Mouse (Mus musculus) hindbrain, embryonic 12.5 days (tissue): ENCODE results near the gene Ankar. TPM values are rescaled to one million over a fixed set of nuclear protein-coding genes. Genes with fewer than 3 reads are reported as not detected.

Experiments used
- ATAC-seq: fragments of 200-750 bp; cut with Nextera tagmentation; 2 replicates; pipeline ENCODE4 v1.8.0; 2017; ENCODE audit warnings: moderate TSS enrichment; ENCODE audit not compliant: low FRiP score
- H3K27ac ChIP-seq: fragments of 300-500 bp; sonication (generic); 2 replicates; pipeline ENCODE4 v1.5.1; 2016; ENCODE audit warnings: mild to moderate bottlenecking
- H3K27me3 ChIP-seq: fragments of 300-500 bp; sonication (generic); 2 replicates; pipeline ENCODE4 v1.6.1; 2016; ENCODE audit warnings: mild to moderate bottlenecking
- H3K36me3 ChIP-seq: fragments of 300-500 bp; sonication (generic); 2 replicates; pipeline ENCODE4 v1.6.1; 2016; ENCODE audit warnings: mild to moderate bottlenecking
- H3K4me1 ChIP-seq: fragments of 300-500 bp; sonication (generic); 2 replicates; pipeline ENCODE4 v1.6.1; 2016
- H3K4me2 ChIP-seq: fragments of 300-500 bp; sonication (generic); replicated peaks from 2 replicates; pipeline ENCODE4 v1.6.1; 2016; ENCODE audit warnings: mild to moderate bottlenecking
- H3K4me3 ChIP-seq: fragments of 300-500 bp; sonication (generic); 2 replicates; pipeline ENCODE4 v1.5.1; 2016; ENCODE audit warnings: mild to moderate bottlenecking
- H3K9ac ChIP-seq: fragments of 300-500 bp; sonication (generic); 2 replicates; pipeline ENCODE4 v1.6.1; 2016; ENCODE audit warnings: mild to moderate bottlenecking, moderate library complexity
- H3K9me3 ChIP-seq: fragments of 300-500 bp; sonication (generic); replicated peaks from 2 replicates; pipeline ENCODE4 v1.6.1; 2016; ENCODE audit warnings: mild to moderate bottlenecking
- WGBS: fragments of 180-500 bp; shearing (Covaris S2); methylation state at CpG from one replicate; pipeline ENCODE4 v1.1.7; 2016; 5-methylcytosine and 5-hydroxymethylcytosine counted together
- polyA plus RNA-seq: library from polyadenylated mRNA; unstranded; fragments of >200 nt; fragmentation: Nextera tagmentation; extraction: Ambion mirVana; gene quantifications from 2 replicates; pipeline ENCODE4 v1.2.1, GENCODE M21; 2016

Ankar gene
- polyA plus RNA-seq, 1 experiment from 2014 or later, result not detected

DNA sequence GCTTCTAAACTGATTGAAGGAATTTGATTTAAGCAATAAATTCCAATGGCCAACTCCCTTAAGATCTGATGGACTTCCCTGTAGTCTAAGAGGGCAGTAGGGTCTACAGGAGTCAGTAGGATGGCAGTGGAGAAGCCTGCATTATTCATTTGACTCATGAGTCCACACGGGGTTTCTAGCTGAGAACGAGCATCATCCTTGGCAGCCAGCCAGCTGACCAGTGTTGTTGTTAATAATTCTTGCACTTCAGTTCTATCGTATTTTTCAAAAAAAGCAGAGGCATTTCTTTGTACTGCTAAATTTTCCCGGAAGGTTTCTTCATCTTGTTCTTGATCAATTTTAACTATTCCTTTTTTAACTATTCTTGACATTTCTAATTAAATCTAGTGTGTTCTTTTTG is 1.7 kb downstream of the Ankar start:
- Histone ChIP-seq H3K4me2 (no peak overlapping the region), H3K9ac (no peak overlapping the region), H3K36me3 (no peaks in the 10 kb centered on the region), H3K27me3 (no peaks in the 10 kb centered on the region), H3K27ac (no peak overlapping the region), H3K4me3 (no peak overlapping the region), H3K9me3 (no peaks in the 10 kb centered on the region), H3K4me1 (no peaks in the 10 kb centered on the region)
- no peak for ATAC-seq
- 65% methylated on average over 4 of the region's 4 CpGs for WGBS

DNA sequence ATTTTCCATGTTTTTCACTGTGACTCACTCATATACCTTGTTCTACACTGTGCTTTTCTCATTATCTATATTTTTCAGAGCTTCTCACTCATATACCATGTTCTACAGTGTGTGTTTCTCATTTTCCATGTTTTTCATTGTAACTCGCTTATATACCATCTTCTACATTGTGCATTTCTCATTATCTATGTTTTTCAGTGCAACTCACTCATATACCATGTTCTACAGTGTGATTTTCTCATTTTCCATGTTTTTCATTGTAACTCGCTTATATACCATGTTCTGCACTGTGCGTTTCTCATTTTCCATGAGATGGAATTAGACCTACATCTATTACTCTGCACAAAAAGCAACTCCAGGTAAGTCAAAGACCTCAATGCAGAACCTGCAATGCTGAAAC is 4.1 kb downstream of the Ankar start:
- Histone ChIP-seq H3K27me3 (no peaks in the 10 kb centered on the region), H3K4me3 (no peak overlapping the region), H3K4me1 (no peaks in the 10 kb centered on the region), H3K4me2 (no peak overlapping the region), H3K36me3 (no peaks in the 10 kb centered on the region), H3K9me3 (no peaks in the 10 kb centered on the region), H3K27ac (no peak overlapping the region), H3K9ac (no peak overlapping the region)
- WGBS, result 53% methylated on average over 3 of the region's 3 CpGs
- no peak for ATAC-seq

DNA sequence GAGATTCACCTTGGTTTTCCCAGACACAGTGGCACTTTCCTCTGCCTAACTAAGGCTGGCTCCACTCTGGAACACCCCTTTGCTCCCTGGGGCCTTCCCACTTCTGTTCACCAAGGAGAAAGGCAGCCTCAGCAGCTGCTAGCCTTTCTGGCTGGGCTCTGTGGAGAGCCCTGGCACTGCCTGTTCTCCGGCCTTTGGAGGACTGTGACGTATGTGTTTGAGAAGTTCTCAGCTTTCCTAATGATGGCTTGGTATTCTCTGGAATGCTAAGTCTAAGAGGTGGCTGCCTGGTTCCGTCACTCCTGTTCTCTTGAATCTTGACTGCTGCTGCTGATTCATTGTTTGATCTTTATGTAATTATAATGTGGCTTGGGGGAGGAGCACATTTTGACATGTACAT is 27.3 kb downstream of the Ankar start:
- no peaks in the 10 kb centered on the region for H3K9me3 ChIP-seq
- no peaks in the 10 kb centered on the region for H3K27me3 ChIP-seq
- H3K9ac ChIP-seq, result no peak overlapping the region
- no peak overlapping the region for H3K4me2 ChIP-seq
- H3K27ac ChIP-seq, result no peak overlapping the region
- no peak overlapping the region for H3K4me3 ChIP-seq
- no peaks in the 10 kb centered on the region for H3K36me3 ChIP-seq
- no peak for ATAC-seq
- WGBS, result 41% methylated on average over 3 of the region's 3 CpGs
- no peaks in the 10 kb centered on the region for H3K4me1 ChIP-seq

DNA sequence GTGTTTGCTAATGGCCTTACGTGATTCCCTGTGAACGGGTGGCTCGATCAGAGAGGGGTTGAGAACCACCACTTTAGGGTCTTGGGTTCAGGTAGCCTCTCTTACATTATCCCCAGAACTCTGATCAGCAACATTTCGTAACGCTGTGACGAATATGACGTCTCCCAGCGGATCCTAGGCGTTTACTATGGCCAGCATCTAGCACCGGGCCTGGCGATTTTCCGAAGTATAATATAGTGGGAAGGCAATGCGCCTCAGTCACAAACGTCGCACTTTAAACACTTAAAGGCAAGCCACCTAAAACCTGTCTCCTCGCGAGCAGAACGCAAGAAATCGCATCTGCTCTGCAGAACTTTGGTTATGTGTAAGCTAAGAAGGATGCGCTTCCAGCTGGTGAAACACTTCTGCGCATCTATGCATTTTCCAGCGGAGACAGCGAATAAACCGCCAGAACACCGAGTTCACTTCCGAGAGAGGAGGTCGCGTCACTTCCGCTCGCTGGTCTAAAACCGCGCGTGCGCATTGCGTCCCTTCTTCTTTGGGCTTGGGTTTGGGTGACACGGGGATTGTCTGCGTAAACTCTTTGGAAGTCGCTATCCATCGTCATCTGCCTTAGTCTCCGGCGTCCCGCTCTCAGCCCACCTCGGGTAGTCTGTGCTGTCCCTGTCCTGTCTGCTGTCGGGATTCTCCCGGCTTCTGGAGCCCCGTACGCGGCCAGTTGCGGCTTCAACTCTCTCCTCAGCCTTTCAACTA is 59.5 kb downstream of the Ankar start:
- Histone ChIP-seq H3K4me2 (peak overlapping the region; percentile 53), H3K27me3 (no peaks in the 10 kb centered on the region), H3K9ac (peak overlapping the region; percentile 27; the same call in 1 of the 2 replicates), H3K9me3 (no peaks in the 10 kb centered on the region), H3K27ac (no peak overlapping the region), H3K4me3 (peak overlapping the region; percentile 30), H3K4me1 (no peaks in the 10 kb centered on the region), H3K36me3 (no peaks in the 10 kb centered on the region)
- 39% methylated on average over 49 of the region's 49 CpGs for WGBS
- peak; percentile 74 for ATAC-seq

DNA sequence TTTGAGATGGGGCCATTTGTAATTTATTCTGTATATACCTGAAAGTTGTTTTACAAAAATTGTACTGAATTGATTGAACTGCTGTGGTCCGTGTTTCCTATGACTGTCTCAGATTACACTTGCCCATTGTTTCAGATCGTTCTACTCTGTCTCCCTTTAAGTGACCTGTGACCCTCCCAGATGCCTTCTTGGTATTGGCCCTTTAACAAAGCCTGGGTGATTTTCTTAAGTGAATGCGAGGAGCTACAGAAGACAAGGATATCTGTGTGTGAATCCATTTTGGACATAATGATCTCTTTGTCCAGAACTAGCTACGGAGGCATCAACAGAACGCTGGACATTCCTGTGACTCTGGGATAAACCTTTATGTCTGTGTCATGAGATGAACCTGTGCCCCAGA is 65.2 kb downstream of the Ankar start:
- ATAC-seq, result no peak
- Histone ChIP-seq H3K4me2 (no peak overlapping the region), H3K4me3 (no peak overlapping the region), H3K27me3 (no peaks in the 10 kb centered on the region), H3K36me3 (peaks cover 23% of the 10 kb centered on the region), H3K4me1 (no peaks in the 10 kb centered on the region), H3K9ac (no peak overlapping the region), H3K9me3 (no peaks in the 10 kb centered on the region), H3K27ac (no peak overlapping the region)
- WGBS, result 19% methylated on average over 5 of the region's 5 CpGs

DNA sequence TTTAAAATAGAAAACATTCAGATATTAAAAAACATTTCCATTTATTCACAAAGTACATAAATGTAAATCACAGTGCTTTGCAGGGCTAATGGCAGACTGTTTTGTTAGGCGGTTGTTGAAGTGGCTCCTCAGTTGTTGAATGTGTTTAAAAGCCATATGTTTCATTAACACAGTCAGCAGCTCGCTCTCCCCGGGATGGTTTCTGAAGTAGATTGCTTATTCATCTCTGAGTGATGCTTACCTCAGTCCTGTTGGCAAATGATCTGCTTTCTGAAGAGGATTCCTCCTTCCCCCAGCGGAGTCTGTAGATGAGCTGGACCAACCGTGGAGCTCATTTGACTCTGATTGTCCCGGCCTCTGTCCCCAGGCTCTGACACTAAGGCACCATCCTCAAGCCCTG is 88.2 kb downstream of the Ankar start:
- Histone ChIP-seq H3K4me1 (0 out of 2 replicates have a peak, but pooled peaks cover 4% of the 10 kb centered on the region), H3K27ac (no peak overlapping the region), H3K4me2 (no peak overlapping the region), H3K9ac (no peak overlapping the region), H3K4me3 (no peak overlapping the region), H3K27me3 (no peaks in the 10 kb centered on the region), H3K36me3 (peaks cover 67% of the 10 kb centered on the region), H3K9me3 (no peaks in the 10 kb centered on the region)
- WGBS, result 90% methylated on average over 6 of the region's 6 CpGs
- no peak for ATAC-seq

DNA sequence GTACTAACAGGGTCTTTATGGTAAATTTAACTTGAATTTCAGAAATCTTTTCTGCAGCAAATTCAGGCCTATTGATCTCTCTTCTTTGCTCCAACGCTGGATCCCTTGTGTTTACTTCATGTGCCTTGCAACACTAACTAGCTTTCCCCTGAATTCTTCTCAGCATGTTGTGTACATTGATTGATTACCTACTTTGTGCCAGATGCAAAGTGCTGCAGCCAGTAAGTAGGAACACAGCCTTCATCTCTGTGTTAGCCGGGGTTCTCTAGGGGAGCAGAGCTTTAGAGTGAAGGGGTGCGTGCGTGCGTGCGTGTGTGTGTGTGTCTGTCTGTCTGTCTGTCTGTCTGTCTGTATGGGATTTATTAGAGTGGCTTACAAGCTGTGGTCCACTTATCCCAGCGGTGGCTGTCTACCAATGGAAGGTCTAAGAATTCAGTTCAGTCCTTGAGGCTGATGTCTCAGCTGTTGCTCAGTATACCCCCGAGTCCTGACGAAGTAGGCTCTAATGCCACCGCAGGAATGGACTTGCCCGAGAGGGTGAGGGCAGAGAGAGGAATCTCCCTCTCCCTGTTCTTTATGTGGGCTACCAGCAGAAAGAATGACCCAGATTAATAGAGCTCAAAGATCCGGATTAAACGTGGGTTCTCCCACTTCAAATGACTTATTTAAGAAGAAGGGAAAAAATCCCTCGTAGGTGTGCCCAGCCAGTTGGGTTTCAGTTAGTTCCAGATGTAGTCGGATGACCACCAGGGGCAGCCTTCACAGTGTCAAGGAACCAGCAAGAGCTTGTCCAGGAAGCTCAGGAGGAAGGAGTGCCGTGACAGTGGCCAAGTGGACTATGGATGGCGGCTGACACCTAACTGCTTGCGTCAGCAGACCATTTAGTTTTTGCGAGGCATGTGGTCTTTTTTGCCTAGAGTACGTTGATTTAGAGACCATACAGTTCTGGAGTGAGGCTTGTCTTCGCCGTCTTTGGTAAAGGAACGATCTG is 90.2 kb downstream of the Ankar start:
- 67% methylated on average over 23 of the region's 23 CpGs for WGBS
- Histone ChIP-seq H3K27ac (peak overlapping the region; percentile 37), H3K9me3 (no peaks in the 10 kb centered on the region), H3K4me1 (0 out of 2 replicates have a peak, but pooled peaks cover 9% of the 10 kb centered on the region), H3K4me2 (no peak overlapping the region), H3K36me3 (peaks cover 54% of the 10 kb centered on the region), H3K27me3 (no peaks in the 10 kb centered on the region), H3K4me3 (no peak overlapping the region), H3K9ac (no peak overlapping the region)
- ATAC-seq, result peak; percentile 68

DNA sequence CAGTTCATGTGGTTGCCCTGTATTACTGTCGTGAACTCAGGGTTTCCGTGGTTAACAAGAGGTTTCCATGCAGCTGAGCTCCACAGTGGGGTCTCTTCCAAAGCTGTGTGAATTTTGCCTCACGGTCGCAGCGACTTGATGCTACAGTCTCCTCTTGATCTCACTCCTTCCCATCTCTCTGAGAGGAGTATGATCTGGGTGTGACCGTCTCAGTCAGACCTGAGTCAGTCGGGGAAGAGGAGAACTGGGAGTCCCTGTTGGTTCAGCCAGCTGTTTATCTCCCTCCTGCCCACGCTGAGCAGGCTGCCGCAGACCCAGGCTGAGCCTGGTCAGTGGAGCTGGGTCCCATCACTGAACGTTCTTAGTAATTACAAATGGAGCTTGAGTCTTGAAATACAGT is 91.2 kb downstream of the Ankar start:
- no peak for ATAC-seq
- Histone ChIP-seq H3K4me1 (0 out of 2 replicates have a peak, but pooled peaks cover 9% of the 10 kb centered on the region), H3K4me3 (no peak overlapping the region), H3K36me3 (peaks cover 45% of the 10 kb centered on the region), H3K9me3 (no peaks in the 10 kb centered on the region), H3K9ac (no peak overlapping the region), H3K27me3 (no peaks in the 10 kb centered on the region), H3K4me2 (no peak overlapping the region), H3K27ac (no peak overlapping the region)
- 71% methylated on average over 10 of the region's 10 CpGs for WGBS

DNA sequence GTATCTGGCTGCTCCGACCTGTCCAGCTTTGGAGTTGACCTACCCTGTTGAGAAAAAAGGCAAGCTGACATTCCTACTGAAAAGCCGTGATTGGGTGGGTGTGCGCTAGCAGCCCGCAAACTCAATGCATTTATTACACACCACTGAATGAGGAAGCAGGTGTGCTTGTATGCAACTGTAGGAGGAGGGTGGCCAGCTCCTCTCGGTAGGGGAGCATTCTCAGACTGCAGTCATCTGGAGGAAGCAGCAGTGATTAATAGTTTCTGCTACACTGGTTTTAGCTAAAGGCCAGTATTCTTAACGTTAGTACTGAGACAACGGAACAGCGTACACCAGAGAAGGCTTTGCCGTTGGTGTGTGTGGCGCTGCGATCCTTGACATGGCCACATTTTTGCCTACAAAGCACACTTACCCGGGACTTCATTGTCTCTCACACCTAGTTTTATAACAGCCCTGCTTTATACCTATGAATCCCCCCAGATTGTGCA is 94.1 kb downstream of the Ankar start:
- Histone ChIP-seq H3K36me3 (peaks cover 35% of the 10 kb centered on the region), H3K27me3 (no peaks in the 10 kb centered on the region), H3K9me3 (no peaks in the 10 kb centered on the region), H3K4me2 (no peak overlapping the region), H3K4me3 (no peak overlapping the region), H3K27ac (no peak overlapping the region), H3K4me1 (0 out of 2 replicates have a peak, but pooled peaks cover 9% of the 10 kb centered on the region), H3K9ac (no peak overlapping the region)
- WGBS, result 62% methylated on average over 12 of the region's 12 CpGs
- peak; percentile 27; the same call in 1 of the 2 replicates for ATAC-seq

DNA sequence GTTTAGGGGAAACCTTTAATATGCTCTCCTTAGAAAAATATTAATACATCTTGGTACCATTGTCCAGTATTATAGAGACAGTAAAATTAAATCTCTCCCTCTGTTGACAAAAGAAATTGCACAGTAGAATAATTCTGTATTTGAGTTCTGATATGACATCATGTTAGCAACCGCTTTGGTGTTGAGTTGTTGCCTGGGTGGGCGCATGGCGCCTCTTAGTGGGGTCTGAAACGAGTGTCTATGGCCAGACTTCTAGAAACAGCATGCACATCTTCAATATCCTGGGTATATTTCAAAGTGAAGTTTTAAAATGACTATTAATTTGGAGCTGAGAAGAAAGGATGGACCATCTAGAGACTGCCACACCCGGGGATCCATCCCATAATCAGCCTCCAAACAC is 97.6 kb downstream of the Ankar start:
- Histone ChIP-seq H3K27me3 (no peaks in the 10 kb centered on the region), H3K4me1 (peaks cover 5% of the 10 kb centered on the region; the same call in 1 of the 2 replicates), H3K27ac (no peak overlapping the region), H3K4me2 (no peak overlapping the region), H3K9me3 (no peaks in the 10 kb centered on the region), H3K4me3 (no peak overlapping the region), H3K9ac (no peak overlapping the region), H3K36me3 (peaks cover 54% of the 10 kb centered on the region)
- ATAC-seq, result no peak
- WGBS, result 92% methylated on average over 5 of the region's 5 CpGs

DNA sequence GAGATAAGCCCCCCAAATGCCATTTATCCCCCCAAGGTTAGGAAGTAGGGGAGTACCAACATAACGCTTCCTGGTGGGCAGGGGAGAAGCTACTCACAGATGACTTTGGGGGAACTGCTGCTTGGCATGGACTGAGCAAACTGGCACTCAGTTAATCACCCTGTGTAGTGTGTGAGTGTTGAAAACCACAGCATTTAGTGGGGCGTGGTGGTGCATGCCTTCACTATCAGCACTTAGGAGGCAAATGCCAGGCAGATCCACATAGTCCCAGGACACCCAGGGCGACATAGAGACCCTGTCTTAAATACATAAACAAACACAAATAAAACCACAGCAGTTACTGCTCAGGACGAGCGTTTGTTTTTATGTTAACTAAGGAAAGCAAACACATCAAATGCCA is 98.2 kb downstream of the Ankar start:
- Histone ChIP-seq H3K4me1 (peaks cover 5% of the 10 kb centered on the region; the same call in 1 of the 2 replicates), H3K9me3 (no peaks in the 10 kb centered on the region), H3K4me2 (no peak overlapping the region), H3K27ac (no peak overlapping the region), H3K36me3 (peaks cover 54% of the 10 kb centered on the region), H3K27me3 (no peaks in the 10 kb centered on the region), H3K4me3 (no peak overlapping the region), H3K9ac (no peak overlapping the region)
- no peak for ATAC-seq
- 85% methylated on average over 5 of the region's 5 CpGs for WGBS

DNA sequence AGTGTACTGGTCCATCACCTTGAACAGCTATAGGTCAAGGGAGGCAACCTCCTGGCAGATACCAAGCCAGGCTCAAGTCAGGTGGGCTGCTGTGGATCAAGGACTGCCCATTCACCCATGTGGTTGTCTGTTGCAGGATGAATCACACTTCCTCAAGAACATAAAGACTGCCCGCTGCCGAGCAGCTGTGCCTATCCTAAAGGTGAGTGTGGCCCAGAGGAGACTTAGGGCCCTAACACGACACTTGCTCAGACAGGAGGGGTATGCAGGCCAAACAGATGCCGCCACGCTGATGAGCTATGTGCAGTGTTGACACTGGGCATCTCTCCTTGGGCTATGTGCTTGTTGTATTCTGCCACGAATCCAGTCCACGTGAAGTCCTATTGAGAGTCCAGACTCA is 99.1 kb downstream of the Ankar start:
- peaks cover 62% of the 10 kb centered on the region for H3K36me3 ChIP-seq
- H3K4me3 ChIP-seq, result no peak overlapping the region
- 0 out of 2 replicates have a peak overlapping the region, but pooled peaks have one; percentile 8 for H3K9ac ChIP-seq
- H3K4me1 ChIP-seq, result peaks cover 4% of the 10 kb centered on the region; the same call in 1 of the 2 replicates
- no peak for ATAC-seq
- H3K9me3 ChIP-seq, result no peaks in the 10 kb centered on the region
- no peaks in the 10 kb centered on the region for H3K27me3 ChIP-seq
- H3K4me2 ChIP-seq, result no peak overlapping the region
- H3K27ac ChIP-seq, result no peak overlapping the region
- 93% methylated on average over 7 of the region's 7 CpGs for WGBS
